Mouse (Mus musculus) mammary gland, adult 2 months (tissue): ENCODE data around the gene Fam43a. TPM values are rescaled to one million over a fixed set of nuclear protein-coding genes. Genes with fewer than 3 reads are reported as not detected.

Source experiments
- polyA plus RNA-seq: library from polyadenylated mRNA; depleted of rRNA; stranded (reverse); fragments of >200 nt; gene quantifications from 2 replicates; pipeline ENCODE4 v1.2.3, GENCODE M21; 2012; ENCODE audit warnings: low replicate concordance; rRNA removed

Gene Fam43a
- polyA plus RNA-seq, result 47.5 and 112 TPM in 2 replicates

DNA sequence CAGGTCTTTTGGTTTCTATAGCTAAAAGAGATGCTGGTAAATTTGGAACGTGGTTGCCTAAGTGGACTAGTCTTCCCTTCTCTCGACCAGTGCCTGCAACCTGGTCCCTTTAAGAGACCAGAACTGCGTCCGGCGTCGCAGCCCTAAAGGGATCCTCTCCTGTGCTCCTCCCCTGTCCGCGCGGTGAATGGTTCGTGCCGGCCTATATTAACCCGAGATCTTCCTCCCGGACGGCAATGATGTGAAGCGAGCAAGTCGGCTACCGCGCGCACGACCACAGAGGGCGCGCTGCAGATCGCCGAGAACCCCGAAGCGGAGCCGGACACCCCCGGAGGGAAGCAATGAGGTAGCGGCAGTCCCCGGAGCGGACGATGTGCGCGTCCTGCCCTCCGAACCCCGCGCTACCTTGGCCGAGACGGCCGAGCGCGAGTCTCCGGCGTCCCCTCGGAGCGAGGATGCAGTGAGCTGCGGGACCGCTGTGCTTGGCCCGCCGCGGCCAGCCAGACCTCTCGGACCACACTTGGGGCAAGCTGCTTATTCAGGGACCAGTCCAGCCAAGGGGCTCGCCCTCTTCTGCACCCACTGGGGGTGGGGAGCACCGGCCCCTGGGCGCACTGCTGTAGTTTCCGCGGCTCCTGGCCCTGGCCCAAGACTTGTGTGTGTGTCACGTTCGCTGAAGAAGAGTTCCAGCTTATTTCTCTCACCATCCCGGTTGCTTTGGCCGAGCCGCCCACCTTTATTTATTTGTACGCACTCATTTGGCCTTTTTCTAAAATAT, at the start of gene Fam43a:
Gene Fam43a (plus strand): TSS at position 233 of the 778 bp plus-strand sequence.

DNA sequence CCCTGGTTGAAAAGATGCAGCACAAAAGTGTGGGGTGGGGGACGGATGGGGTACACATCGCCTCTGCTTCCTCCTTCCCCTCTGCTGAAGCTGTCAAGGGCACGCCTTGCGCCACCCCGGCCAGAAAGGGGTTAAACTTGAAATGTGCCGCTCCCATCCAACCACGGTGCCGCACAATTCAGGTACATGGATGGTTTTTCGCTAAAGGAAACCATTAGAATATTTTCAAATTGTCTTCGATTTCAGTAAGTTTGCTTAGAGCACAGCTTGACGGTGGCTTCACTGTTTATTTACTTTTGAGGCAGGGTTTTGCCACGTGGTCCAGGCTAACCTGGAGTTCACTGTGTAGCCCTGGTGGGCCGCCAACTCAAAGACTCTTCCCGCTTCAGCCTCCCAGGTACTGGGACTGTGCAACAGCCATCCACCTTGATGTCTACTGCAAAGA, 48.8 kb upstream of the Fam43a start, which contains the start of gene Tmem44:
Gene Tmem44 (minus strand): TSS at position 95 of the 445 bp plus-strand sequence.

DNA sequence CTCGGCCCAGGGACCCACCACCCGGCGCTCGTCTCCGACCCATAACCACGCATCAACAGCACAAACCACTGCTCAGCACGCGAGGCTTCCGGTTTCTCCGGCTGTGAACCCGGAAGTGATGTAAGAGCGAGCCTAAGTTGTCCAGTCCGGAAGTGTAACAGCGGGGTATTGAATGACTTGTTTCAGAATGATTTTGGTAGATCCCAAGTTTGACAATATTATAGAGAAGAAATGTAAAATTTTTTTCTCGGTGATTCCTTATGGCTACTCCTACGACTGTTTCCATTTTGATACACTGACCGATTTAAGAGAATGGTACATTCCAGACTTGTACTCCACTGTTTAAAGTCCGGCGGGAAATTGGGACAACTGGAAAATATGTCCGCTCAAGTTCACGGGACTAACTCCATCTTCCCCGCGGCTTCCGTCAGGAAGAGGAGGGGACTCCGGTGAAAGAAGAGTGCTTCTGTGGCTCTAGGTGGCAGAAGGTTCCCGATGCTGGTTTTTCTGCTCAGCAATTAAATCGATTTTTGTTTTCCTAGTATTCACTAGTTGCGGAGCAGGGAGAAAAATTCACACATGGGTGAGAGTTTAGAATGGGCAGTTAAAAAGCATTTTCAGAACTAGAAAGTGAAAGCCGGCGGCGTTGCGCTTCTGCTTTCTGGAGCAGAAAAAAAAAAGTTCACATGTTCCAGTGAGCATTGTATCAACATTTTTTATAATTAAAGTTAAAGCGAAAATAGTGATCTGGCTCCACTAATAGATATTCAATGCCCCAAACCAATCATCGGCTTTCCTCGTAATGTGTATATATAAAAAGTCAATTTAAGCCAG, 11.8 kb upstream of the Fam43a start, which contains the start of gene Lsg1:
Gene Lsg1 (minus strand): TSS at position 99 of the 834 bp plus-strand sequence.

Other genes starting within 250 kb of the Fam43a start
- 44.3 and 53.0 TPM in 2 replicates for gene Atp13a3, start 193.7 kb upstream of the Fam43a start, polyA plus RNA-seq
- 8.6 and 8.9 TPM in 2 replicates for gene Tmem44, start 48.9 kb upstream of the Fam43a start, polyA plus RNA-seq
- 9.4 and 11.4 TPM in 2 replicates for gene Lsg1, start 12.1 kb upstream of the Fam43a start, polyA plus RNA-seq